Mouse (Mus musculus): ENCODE measurements around the gene Fxyd7.

Gene Fxyd7

DNA sequence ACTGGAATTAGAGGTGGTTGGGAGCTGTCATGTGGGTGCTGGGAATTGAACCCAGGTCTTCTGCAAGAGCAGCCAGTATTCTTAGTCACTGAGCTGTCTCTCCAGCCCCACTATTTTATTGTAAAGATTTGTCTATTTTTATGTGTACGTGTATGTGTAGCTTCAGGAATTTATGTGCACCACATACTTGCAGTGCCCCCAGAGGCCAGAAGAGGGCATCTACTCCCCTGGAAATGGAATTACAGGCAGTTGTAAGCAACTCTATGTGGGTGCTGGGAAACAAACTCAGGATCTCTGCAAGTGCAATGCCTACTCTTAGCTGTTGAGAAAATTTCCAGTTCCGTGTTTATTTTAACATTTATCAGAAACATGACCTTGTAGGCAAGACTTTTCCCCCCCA, 54.8 kb downstream of the Fxyd7 start:
- no peak for DNase-seq

GRCm38 (mm10) chr7:30993986-30994385, 57.3 kb downstream of the Fxyd7 start:
- no peak for DNase-seq

Data from kidney, postnatal 10 days (tissue).